Mouse (Mus musculus) intestine, embryonic 15.5 days (tissue): ENCODE measurements around the gene Snd1. TPM values are rescaled to one million over a fixed set of nuclear protein-coding genes. Genes with fewer than 3 reads are reported as not detected.

Source experiments
- ATAC-seq: fragments of 200-750 bp; cut with Nextera tagmentation; 2 replicates; pipeline ENCODE4 v1.8.0; 2017; ENCODE audit warnings: moderate TSS enrichment, moderate library complexity
- H3K27ac ChIP-seq: fragments of 300-500 bp; sonication (generic); 2 replicates; pipeline ENCODE4 v1.5.1; 2015; ENCODE audit warnings: mild to moderate bottlenecking, inconsistent platforms
- H3K27me3 ChIP-seq: fragments of 300-500 bp; sonication (generic); replicated peaks from 2 replicates; pipeline ENCODE4 v1.6.1; 2015; ENCODE audit warnings: inconsistent platforms
- H3K36me3 ChIP-seq: fragments of 300-500 bp; sonication (generic); 2 replicates; pipeline ENCODE4 v1.6.1; 2015; ENCODE audit warnings: inconsistent platforms
- H3K4me1 ChIP-seq: fragments of 300-500 bp; sonication (generic); replicated peaks from 2 replicates; pipeline ENCODE4 v1.6.1; 2015; ENCODE audit warnings: inconsistent platforms
- H3K4me2 ChIP-seq: fragments of 300-500 bp; sonication (generic); replicated peaks from 2 replicates; pipeline ENCODE4 v1.6.1; 2015; ENCODE audit warnings: mild to moderate bottlenecking, inconsistent platforms
- H3K4me3 ChIP-seq: fragments of 300-500 bp; sonication (generic); replicated peaks from 2 replicates; pipeline ENCODE4 v1.5.1; 2015; ENCODE audit warnings: inconsistent platforms
- H3K9ac ChIP-seq: fragments of 300-500 bp; sonication (generic); 2 replicates; pipeline ENCODE4 v1.6.1; 2015; ENCODE audit warnings: inconsistent platforms
- H3K9me3 ChIP-seq: fragments of 300-500 bp; sonication (generic); 2 replicates; pipeline ENCODE4 v1.6.1; 2016; ENCODE audit warnings: inconsistent platforms
- WGBS: fragments of 180-500 bp; shearing (Covaris S2); methylation state at CpG from one replicate; pipeline ENCODE4 v1.1.7; 2015; 5-methylcytosine and 5-hydroxymethylcytosine counted together
- polyA plus RNA-seq: library from polyadenylated mRNA; unstranded; fragments of >200 nt; fragmentation: Nextera tagmentation; extraction: Ambion mirVana; gene quantifications from 2 replicates; pipeline ENCODE4 v1.2.1, GENCODE M21; 2015

The Snd1 gene
- polyA plus RNA-seq, 1 experiment from 2014 or later: 128 TPM

- peak; percentile 48; the same call in 1 of the 2 replicates for ATAC-seq
- no peak overlapping the region for H3K4me3 ChIP-seq
- no peak overlapping the region for H3K9ac ChIP-seq
- H3K27me3 ChIP-seq: no peaks in the 10 kb centered on the region
- no peak overlapping the region for H3K4me2 ChIP-seq
- WGBS: 44% methylated on average over 1 of the region's 1 CpGs
- H3K9me3 ChIP-seq: no peaks in the 10 kb centered on the region
- no peak overlapping the region for H3K27ac ChIP-seq
- 0 out of 2 replicates have a peak, but pooled peaks cover 7% of the 10 kb centered on the region for H3K36me3 ChIP-seq
- H3K4me1 ChIP-seq: peaks cover 12% of the 10 kb centered on the region; the same call in 1 of the 2 replicates
Observed at GRCm38 (mm10) chr6:28488204-28488851, 13.4 kb downstream of the Snd1 start.

- no peak overlapping the region for H3K4me3 ChIP-seq
- no peaks in the 10 kb centered on the region for H3K27me3 ChIP-seq
- 0 out of 2 replicates have a peak, but pooled peaks cover 6% of the 10 kb centered on the region for H3K4me1 ChIP-seq
- H3K9me3 ChIP-seq: no peaks in the 10 kb centered on the region
- H3K27ac ChIP-seq: no peak overlapping the region
- WGBS: 92% methylated on average over 5 of the region's 5 CpGs
- no peak overlapping the region for H3K9ac ChIP-seq
- 0 out of 2 replicates have a peak, but pooled peaks cover 7% of the 10 kb centered on the region for H3K36me3 ChIP-seq
- H3K4me2 ChIP-seq: no peak overlapping the region
- ATAC-seq: no peak
Observed at GRCm38 (mm10) chr6:28490612-28491011, 15.7 kb downstream of the Snd1 start.

GRCm38 (mm10) chr6:28491198-28491597 lies 16.3 kb downstream of the Snd1 start:
- ATAC-seq: no peak
- no peak overlapping the region for H3K4me2 ChIP-seq
- no peaks in the 10 kb centered on the region for H3K27me3 ChIP-seq
- no peak overlapping the region for H3K9ac ChIP-seq
- H3K36me3 ChIP-seq: 0 out of 2 replicates have a peak, but pooled peaks cover 7% of the 10 kb centered on the region
- H3K27ac ChIP-seq: no peak overlapping the region
- H3K9me3 ChIP-seq: no peaks in the 10 kb centered on the region
- H3K4me3 ChIP-seq: no peak overlapping the region
- H3K4me1 ChIP-seq: 0 out of 2 replicates have a peak, but pooled peaks cover 6% of the 10 kb centered on the region

- WGBS: 65% methylated on average over 5 of the region's 5 CpGs
- Histone ChIP-seq H3K9ac (no peak overlapping the region), H3K4me2 (no peak overlapping the region), H3K36me3 (no peaks in the 10 kb centered on the region), H3K4me3 (no peak overlapping the region), H3K4me1 (no peaks in the 10 kb centered on the region), H3K9me3 (no peaks in the 10 kb centered on the region), H3K27ac (no peak overlapping the region), H3K27me3 (no peaks in the 10 kb centered on the region)
- no peak for ATAC-seq
Observed at GRCm38 (mm10) chr6:28497837-28498236, 22.9 kb downstream of the Snd1 start.

GRCm38 (mm10) chr6:28502576-28502975 lies 27.6 kb downstream of the Snd1 start:
- WGBS: 87% methylated on average over 7 of the region's 7 CpGs
- Histone ChIP-seq H3K4me3 (no peak overlapping the region), H3K27me3 (no peaks in the 10 kb centered on the region), H3K27ac (no peak overlapping the region), H3K36me3 (no peaks in the 10 kb centered on the region), H3K4me2 (no peak overlapping the region), H3K9me3 (no peaks in the 10 kb centered on the region), H3K4me1 (no peaks in the 10 kb centered on the region), H3K9ac (no peak overlapping the region)
- ATAC-seq: no peak

GRCm38 (mm10) chr6:28503148-28503547 lies 28.2 kb downstream of the Snd1 start:
- Histone ChIP-seq H3K4me2 (no peak overlapping the region), H3K9ac (no peak overlapping the region), H3K4me1 (no peaks in the 10 kb centered on the region), H3K36me3 (no peaks in the 10 kb centered on the region), H3K27me3 (no peaks in the 10 kb centered on the region), H3K9me3 (no peaks in the 10 kb centered on the region), H3K27ac (no peak overlapping the region), H3K4me3 (no peak overlapping the region)
- 90% methylated on average over 4 of the region's 4 CpGs for WGBS
- ATAC-seq: no peak

- H3K9ac ChIP-seq: no peak overlapping the region
- H3K4me1 ChIP-seq: no peaks in the 10 kb centered on the region
- H3K4me2 ChIP-seq: no peak overlapping the region
- H3K9me3 ChIP-seq: no peaks in the 10 kb centered on the region
- no peaks in the 10 kb centered on the region for H3K27me3 ChIP-seq
- H3K4me3 ChIP-seq: no peak overlapping the region
- 84% methylated on average over 7 of the region's 7 CpGs for WGBS
- peak; percentile 86 for ATAC-seq
- H3K27ac ChIP-seq: no peak overlapping the region
- H3K36me3 ChIP-seq: no peaks in the 10 kb centered on the region
Observed at GRCm38 (mm10) chr6:28504611-28505010, 29.7 kb downstream of the Snd1 start.

GRCm38 (mm10) chr6:28507759-28508158 lies 32.8 kb downstream of the Snd1 start:
- Histone ChIP-seq H3K4me2 (no peak overlapping the region), H3K9me3 (no peaks in the 10 kb centered on the region), H3K4me3 (no peak overlapping the region), H3K36me3 (no peaks in the 10 kb centered on the region), H3K27me3 (no peaks in the 10 kb centered on the region), H3K9ac (no peak overlapping the region), H3K27ac (no peak overlapping the region), H3K4me1 (no peaks in the 10 kb centered on the region)
- no peak for ATAC-seq
- 73% methylated on average over 4 of the region's 4 CpGs for WGBS

GRCm38 (mm10) chr6:28514195-28514594 lies 39.3 kb downstream of the Snd1 start:
- no peak overlapping the region for H3K27ac ChIP-seq
- H3K4me3 ChIP-seq: no peak overlapping the region
- 95% methylated on average over 3 of the region's 3 CpGs for WGBS
- no peaks in the 10 kb centered on the region for H3K4me1 ChIP-seq
- no peaks in the 10 kb centered on the region for H3K27me3 ChIP-seq
- H3K9me3 ChIP-seq: no peaks in the 10 kb centered on the region
- H3K9ac ChIP-seq: no peak overlapping the region
- H3K4me2 ChIP-seq: no peak overlapping the region
- no peak for ATAC-seq
- peaks cover 12% of the 10 kb centered on the region; the same call in 1 of the 2 replicates for H3K36me3 ChIP-seq

- H3K36me3 ChIP-seq: peaks cover 14% of the 10 kb centered on the region; the same call in 1 of the 2 replicates
- no peak overlapping the region for H3K27ac ChIP-seq
- H3K4me1 ChIP-seq: no peaks in the 10 kb centered on the region
- no peak for ATAC-seq
- no peak overlapping the region for H3K4me3 ChIP-seq
- no peaks in the 10 kb centered on the region for H3K27me3 ChIP-seq
- H3K9me3 ChIP-seq: no peaks in the 10 kb centered on the region
- 90% methylated on average over 4 of the region's 4 CpGs for WGBS
- H3K9ac ChIP-seq: no peak overlapping the region
- no peak overlapping the region for H3K4me2 ChIP-seq
Observed at GRCm38 (mm10) chr6:28514830-28515350, 40.0 kb downstream of the Snd1 start.

GRCm38 (mm10) chr6:28516618-28517017 lies 41.7 kb downstream of the Snd1 start:
- no peak overlapping the region for H3K27ac ChIP-seq
- H3K9me3 ChIP-seq: no peaks in the 10 kb centered on the region
- no peak overlapping the region for H3K9ac ChIP-seq
- no peak for ATAC-seq
- H3K27me3 ChIP-seq: no peaks in the 10 kb centered on the region
- no peaks in the 10 kb centered on the region for H3K4me1 ChIP-seq
- peaks cover 14% of the 10 kb centered on the region; the same call in 1 of the 2 replicates for H3K36me3 ChIP-seq
- 67% methylated on average over 2 of the region's 2 CpGs for WGBS
- no peak overlapping the region for H3K4me3 ChIP-seq
- H3K4me2 ChIP-seq: no peak overlapping the region

- WGBS: 80% methylated on average over 1 of the region's 1 CpGs
- no peak overlapping the region for H3K4me3 ChIP-seq
- H3K9me3 ChIP-seq: no peaks in the 10 kb centered on the region
- H3K4me2 ChIP-seq: no peak overlapping the region
- H3K27ac ChIP-seq: no peak overlapping the region
- no peaks in the 10 kb centered on the region for H3K27me3 ChIP-seq
- no peaks in the 10 kb centered on the region for H3K4me1 ChIP-seq
- H3K9ac ChIP-seq: no peak overlapping the region
- ATAC-seq: no peak
- H3K36me3 ChIP-seq: peaks cover 15% of the 10 kb centered on the region; the same call in 1 of the 2 replicates
Observed at GRCm38 (mm10) chr6:28517050-28517449, 42.1 kb downstream of the Snd1 start.

GRCm38 (mm10) chr6:28519426-28519825 lies 44.5 kb downstream of the Snd1 start:
- Histone ChIP-seq H3K36me3 (0 out of 2 replicates have a peak, but pooled peaks cover 6% of the 10 kb centered on the region), H3K27me3 (no peaks in the 10 kb centered on the region), H3K9ac (no peak overlapping the region), H3K27ac (no peak overlapping the region), H3K4me1 (no peaks in the 10 kb centered on the region), H3K9me3 (no peaks in the 10 kb centered on the region), H3K4me3 (no peak overlapping the region), H3K4me2 (no peak overlapping the region)
- WGBS: 85% methylated on average over 8 of the region's 8 CpGs
- ATAC-seq: no peak
